In the genomic region with DNA sequence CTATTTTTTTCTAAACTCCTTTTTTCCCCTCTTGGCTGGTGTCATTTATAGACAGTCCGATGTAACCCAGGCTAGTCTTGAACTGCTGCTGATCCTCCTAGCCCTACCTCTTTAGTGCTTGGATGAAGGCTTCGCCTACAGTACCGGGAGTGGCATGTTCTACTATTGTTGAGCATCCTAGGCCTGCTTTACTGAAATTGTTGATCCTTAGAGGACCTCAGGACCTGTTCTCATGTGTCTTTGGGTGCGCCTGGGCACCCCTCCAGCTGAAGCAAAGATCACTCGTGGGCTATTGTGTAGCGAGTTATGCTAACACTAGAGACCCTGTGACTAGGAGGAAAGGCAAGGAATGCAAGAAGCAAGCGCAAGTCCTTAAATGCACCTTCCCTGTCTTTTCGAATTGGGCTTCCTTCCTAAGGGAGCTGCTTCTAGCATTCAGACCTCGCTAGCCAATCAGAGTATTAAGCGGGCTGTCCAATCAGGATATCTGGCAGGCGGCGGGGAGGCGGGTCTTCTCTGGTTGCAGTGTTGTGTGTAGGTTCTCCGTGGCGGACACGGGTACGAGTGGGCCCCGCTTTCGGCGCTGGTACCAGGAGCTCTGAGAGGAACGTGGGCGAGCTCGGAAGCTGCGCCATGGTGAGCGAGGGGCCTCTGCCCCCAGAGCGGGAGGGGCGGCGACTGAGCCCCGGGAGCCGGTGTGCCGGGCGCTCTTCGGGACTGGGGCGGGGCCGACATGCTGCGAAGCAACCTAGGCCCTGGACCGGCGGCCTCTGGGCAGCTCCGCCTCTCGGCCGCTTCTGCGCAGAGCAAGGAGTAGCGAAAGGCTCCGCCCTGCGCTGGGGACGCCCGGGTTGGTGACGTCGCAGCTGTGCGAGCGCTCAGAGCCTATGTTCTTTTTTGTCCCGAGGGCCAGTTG, we compare ENCODE assay signal across 7 mouse cellular contexts. TPM values are rescaled to one million over a fixed set of nuclear protein-coding genes. Genes with fewer than 3 reads are reported as not detected.
DNase-seq lines count a peak whose midpoint lies in the region; ATAC-seq lines count a peak whose summit lies in the region.

No protein-coding gene starts in this region.

- peak overlapping the region; percentile 78 for H3K9ac ChIP-seq in intestine, embryonic 15.5 days

- H3K4me2 ChIP-seq in intestine, embryonic 15.5 days (replicated peaks), result peak overlapping the region; percentile 71

- H3K27ac ChIP-seq in intestine, embryonic 15.5 days, result peak overlapping the region; percentile 95
- H3K27ac ChIP-seq in midbrain, embryonic 10.5 days (replicated peaks), result peak overlapping the region; percentile 94

- 0 out of 2 replicates have a peak, but pooled peaks cover 3% of the 10 kb centered on the region for H3K4me1 ChIP-seq in intestine, embryonic 15.5 days (replicated peaks)
- peaks cover 15% of the 10 kb centered on the region for H3K4me1 ChIP-seq in midbrain, embryonic 10.5 days

- H3K9me3 ChIP-seq in intestine, embryonic 15.5 days, result no peaks in the 10 kb centered on the region
- H3K9me3 ChIP-seq in midbrain, embryonic 10.5 days (replicated peaks), result no peaks in the 10 kb centered on the region

- peak overlapping the region; percentile 80 for H3K4me3 ChIP-seq in intestine, embryonic 15.5 days (replicated peaks)
- H3K4me3 ChIP-seq in midbrain, embryonic 10.5 days, result peak overlapping the region; percentile 75

- H3K27me3 ChIP-seq in intestine, embryonic 15.5 days (replicated peaks), result no peaks in the 10 kb centered on the region
- no peaks in the 10 kb centered on the region for H3K27me3 ChIP-seq in midbrain, embryonic 10.5 days (ENCODE audit: low read depth, poor library complexity, severe bottlenecking)

- peak; percentile 100 for ATAC-seq in intestine, embryonic 15.5 days

- 3% methylated on average over 52 of the region's 52 CpGs for WGBS in intestine, embryonic 15.5 days
- 3% methylated on average over 52 of the region's 52 CpGs for WGBS in midbrain, embryonic 10.5 days

- 0 out of 2 replicates have a peak, but pooled peaks cover 4% of the 10 kb centered on the region for H3K36me3 ChIP-seq in intestine, embryonic 15.5 days
- peaks cover 27% of the 10 kb centered on the region for H3K36me3 ChIP-seq in midbrain, embryonic 10.5 days

- intact Hi-C loops in gastrocnemius, postnatal 36 days (cut with DNase I), result loop anchor here (5.0 kb wide), 1 partner anchor 35 kb away; a partner anchor contains a TSS
- intact Hi-C loops in left cerebral cortex, postnatal 25 days (cut with DNase I), result loop anchor here (5.0 kb wide), 1 partner anchor 105 kb away; no protein-coding TSS in a partner anchor

- DNase-seq in adrenal gland, adult 2 months, result peak; percentile 97
- peak; percentile 84 for DNase-seq in embryo, embryonic 11.5 days (ENCODE audit: low read depth, low spot score)
- peak; percentile 92 to 97 for DNase-seq in gastrocnemius, postnatal 36 days
- peak; percentile 98 to 99 for DNase-seq in left cerebral cortex, postnatal 25 days (ENCODE audit: low spot score in 2 of 2)
- DNase-seq in midbrain, embryonic 10.5 days (ENCODE audit: low spot score), result peak; percentile 93
- DNase-seq in right cerebral cortex, postnatal 4 days, result peak; percentile 92

RNA-seq across cellular contexts. Expression of a gene that starts 34.7 kb away (rescaled TPM):
- total RNA-seq in adrenal gland, adult 2 months (2021), result 1 to 10 TPM; 2.3 to 2.6 TPM
- 0.07 and 0.12 TPM in 2 replicates for polyA plus RNA-seq in adrenal gland, adult 2 months (2012; rRNA removed)
- 1 to 10 TPM in 1 of 2 experiments, under 1 TPM in 1; 0.94 to 1.3 TPM for total RNA-seq in gastrocnemius, postnatal 36 days (2021)
- polyA plus RNA-seq in intestine, embryonic 15.5 days (2015; fragmentation: Nextera tagmentation; extraction: Ambion mirVana), result 0.97 and 1.2 TPM in 2 replicates
- total RNA-seq in left cerebral cortex, postnatal 25 days (2021), result 1 to 10 TPM; 4.7 to 4.8 TPM
- 2.7 and 3.1 TPM in 2 replicates for polyA plus RNA-seq in midbrain, embryonic 10.5 days (2016; fragmentation: Nextera tagmentation; extraction: Ambion mirVana)

Comparison
In these comparisons a context has a peak if more than half of its experiments do, and no peak if none do; other contexts are left out.
1. Peak in every context shown above with its lines: DNase-seq, ATAC-seq, H3K4me3 ChIP-seq and H3K27ac ChIP-seq.